Mouse (Mus musculus) brown adipose tissue, adult 24 weeks (tissue): ENCODE results near the gene 4930568D16Rik. TPM values are rescaled to one million over a fixed set of nuclear protein-coding genes. Genes with fewer than 3 reads are reported as not detected.

Experiments
- H3K27ac ChIP-seq: fragments of 200-500 bp; replicated peaks from 2 replicates; pipeline ENCODE4 v1.5.1; 2012; ENCODE audit warnings: low read depth, mild to moderate bottlenecking, low read length
- H3K4me1 ChIP-seq: fragments of 200-500 bp; 2 replicates; pipeline ENCODE4 v1.6.1; 2012; ENCODE audit warnings: low read length, mixed read lengths; ENCODE audit not compliant: control insufficient read depth, insufficient read depth, insufficient read length
- H3K4me3 ChIP-seq: fragments of 200-500 bp; 2 replicates; pipeline ENCODE4 v1.5.1; 2012; ENCODE audit warnings: low read depth, mild to moderate bottlenecking, low read length, moderate library complexity; ENCODE audit not compliant: insufficient read depth
- polyA plus RNA-seq: library from polyadenylated mRNA; stranded (reverse); fragments of >200 nt; gene quantifications from 2 replicates; pipeline ENCODE4 v1.2.4, GENCODE M21; 2012; ENCODE audit not compliant: missing spikeins, insufficient read depth, insufficient read length

4930568D16Rik gene
- polyA plus RNA-seq, 1 experiment = not detected

GRCm38 (mm10) chr2:35329061-35329460 is 38.5 kb downstream of the 4930568D16Rik start:
- Histone ChIP-seq H3K4me3 (no peak overlapping the region), H3K27ac (peak overlapping the region; percentile 42; the same call in 1 of the 2 replicates), H3K4me1 (peaks cover 23% of the 10 kb centered on the region)

DNA sequence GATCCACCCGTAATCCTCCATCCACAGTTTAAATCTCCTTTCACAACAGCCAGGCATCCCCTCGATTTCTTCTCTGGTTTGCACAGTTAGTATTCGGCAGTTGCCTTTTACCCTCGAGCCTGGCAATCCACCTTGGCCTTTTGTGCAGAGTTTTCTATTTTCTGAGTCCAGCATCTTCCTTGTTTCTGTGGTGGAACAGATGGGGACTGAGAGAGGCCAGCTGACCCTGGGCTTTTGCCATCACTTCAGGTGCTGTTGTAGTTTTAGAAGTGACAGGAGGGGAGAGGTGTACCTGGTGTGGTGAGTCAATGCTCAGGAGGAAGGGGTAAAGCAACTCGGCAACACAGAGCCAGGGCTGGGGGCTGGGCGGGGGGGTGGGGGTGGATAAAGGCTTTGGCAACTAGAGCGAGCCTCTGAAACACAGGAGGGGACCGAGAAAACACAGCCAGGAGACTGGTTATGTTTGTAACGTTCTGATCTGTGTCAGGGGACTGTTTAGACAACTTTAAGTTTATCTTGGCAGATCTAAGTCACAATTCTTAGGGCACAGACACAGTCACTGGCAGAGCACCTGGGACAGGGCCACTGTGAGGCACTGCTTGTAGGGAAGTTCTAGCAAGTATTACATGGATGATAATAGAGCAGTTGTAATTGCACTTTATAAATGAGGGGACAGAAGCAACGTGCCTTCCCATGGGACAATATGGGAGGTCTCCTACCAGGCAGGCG is 39.3 kb downstream of the 4930568D16Rik start:
- Histone ChIP-seq H3K27ac (peak overlapping the region; percentile 54), H3K4me1 (peaks cover 22% of the 10 kb centered on the region), H3K4me3 (peak overlapping the region; percentile 19; the same call in 1 of the 2 replicates)

DNA sequence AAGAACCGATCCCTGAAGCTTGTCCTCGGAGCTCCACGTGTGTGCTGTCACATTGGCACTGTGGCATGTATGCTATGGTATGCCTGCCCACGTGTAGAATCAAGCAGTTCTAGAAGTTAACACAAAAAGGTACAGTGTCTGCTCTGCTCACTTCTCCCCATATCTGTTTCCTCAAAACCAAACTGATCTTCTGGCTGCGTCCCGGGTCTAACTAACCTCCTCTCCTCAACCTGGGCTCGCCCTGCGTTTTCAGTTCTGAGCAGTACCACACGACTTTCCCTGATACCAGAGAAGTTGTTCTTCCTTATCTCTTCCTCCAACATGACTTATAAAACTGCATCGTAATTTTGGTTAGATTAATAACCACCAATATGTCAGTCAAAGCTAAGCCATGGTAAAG is 39.9 kb downstream of the 4930568D16Rik start:
- H3K27ac ChIP-seq = peak overlapping the region; percentile 50
- H3K4me3 ChIP-seq = peak overlapping the region; percentile 29; the same call in 1 of the 2 replicates
- peaks cover 16% of the 10 kb centered on the region for H3K4me1 ChIP-seq

DNA sequence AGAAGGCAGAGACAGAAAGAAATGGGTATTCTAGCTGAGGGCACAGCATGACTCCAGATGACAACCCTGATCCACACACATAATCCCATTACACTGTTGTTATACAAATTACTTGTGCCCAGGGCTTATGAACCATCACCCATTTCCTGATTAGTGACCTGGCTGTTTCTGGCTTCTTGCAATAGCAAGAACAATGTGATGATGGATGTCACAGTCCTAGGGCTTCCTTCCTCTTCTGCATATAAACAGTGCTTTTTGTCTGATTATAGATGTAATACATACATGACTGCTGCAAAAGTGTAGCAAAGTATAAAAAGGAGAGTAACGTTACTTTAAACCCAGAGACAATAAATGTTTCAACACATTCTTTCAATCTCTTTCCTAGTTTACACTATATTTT is 40.6 kb downstream of the 4930568D16Rik start:
- H3K4me3 ChIP-seq = no peak overlapping the region
- peaks cover 12% of the 10 kb centered on the region for H3K4me1 ChIP-seq
- peak overlapping the region; percentile 45 for H3K27ac ChIP-seq

GRCm38 (mm10) chr2:35325930-35326329 is 41.6 kb downstream of the 4930568D16Rik start:
- Histone ChIP-seq H3K27ac (no peak overlapping the region), H3K4me1 (peaks cover 12% of the 10 kb centered on the region), H3K4me3 (no peak overlapping the region)

DNA sequence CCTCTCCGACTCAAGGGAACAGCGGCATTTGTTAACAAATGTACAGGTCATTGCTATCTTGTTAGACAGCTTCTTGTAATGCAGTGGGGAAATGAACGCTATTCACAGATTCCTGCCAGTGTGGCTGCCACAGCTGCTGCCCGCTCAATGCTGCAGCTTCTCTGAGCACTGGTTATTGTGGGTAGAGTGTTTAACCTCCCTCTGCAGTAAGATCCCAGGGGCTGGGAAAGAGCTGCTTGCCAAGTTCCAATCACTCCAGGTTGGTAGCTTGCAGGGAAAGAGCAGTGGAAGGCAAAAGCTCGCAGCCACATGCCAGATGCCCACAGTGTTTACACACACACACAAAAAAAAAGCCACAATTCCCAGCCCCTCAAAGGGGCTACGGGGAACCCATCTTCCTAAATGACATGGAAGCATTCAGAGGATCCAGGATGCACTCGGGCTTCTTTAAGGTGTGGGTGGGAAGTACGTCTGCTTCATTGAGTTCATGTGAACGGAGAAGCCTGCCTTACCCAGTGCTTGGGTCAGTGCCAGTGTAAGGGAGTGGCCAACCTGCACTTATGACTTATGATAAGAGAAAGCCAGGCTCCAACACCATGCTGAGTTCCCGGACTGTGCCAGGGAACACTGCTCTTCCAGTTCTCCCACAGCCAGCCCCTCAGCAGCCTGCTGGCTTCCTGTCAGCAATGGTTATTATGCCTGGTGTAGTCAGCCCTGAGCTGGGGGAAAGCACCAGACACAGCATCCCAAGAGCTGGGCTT is 44.9 kb downstream of the 4930568D16Rik start:
- Histone ChIP-seq H3K27ac (no peak overlapping the region), H3K4me3 (no peak overlapping the region), H3K4me1 (0 out of 2 replicates have a peak, but pooled peaks cover 2% of the 10 kb centered on the region)

- Histone ChIP-seq H3K4me3 (no peak overlapping the region), H3K4me1 (no peaks in the 10 kb centered on the region), H3K27ac (no peak overlapping the region)
Measured at GRCm38 (mm10) chr2:35320399-35320798, 47.1 kb downstream of the 4930568D16Rik start.

GRCm38 (mm10) chr2:35318405-35318804 is 49.1 kb downstream of the 4930568D16Rik start:
- Histone ChIP-seq H3K4me1 (no peaks in the 10 kb centered on the region), H3K27ac (no peak overlapping the region), H3K4me3 (no peak overlapping the region)

DNA sequence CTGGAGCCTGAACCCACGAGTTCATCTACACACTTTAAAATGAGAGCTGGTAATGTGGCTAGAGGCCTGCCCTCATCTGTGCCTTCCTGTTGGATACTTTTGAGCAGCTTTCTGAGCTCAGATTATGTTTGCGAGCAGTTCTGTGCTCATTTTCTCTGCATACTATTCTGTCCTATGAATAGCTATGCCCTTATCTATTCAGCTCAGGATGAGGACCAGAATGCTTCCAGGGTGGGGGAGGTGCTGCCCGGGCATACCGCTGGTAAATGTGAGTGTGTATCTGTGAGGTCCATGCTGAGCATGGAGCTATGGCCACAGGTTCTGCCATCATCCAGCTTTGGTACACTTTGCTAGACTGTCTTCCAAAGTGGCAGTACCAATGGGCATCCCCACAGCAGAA is 49.9 kb downstream of the 4930568D16Rik start:
- Histone ChIP-seq H3K27ac (no peak overlapping the region), H3K4me3 (no peak overlapping the region), H3K4me1 (no peaks in the 10 kb centered on the region)

- H3K4me1 ChIP-seq = no peaks in the 10 kb centered on the region
Measured at GRCm38 (mm10) chr2:35314300-35314699, 53.2 kb downstream of the 4930568D16Rik start.

GRCm38 (mm10) chr2:35309906-35310493 is 57.5 kb downstream of the 4930568D16Rik start:
- Histone ChIP-seq H3K27ac (no peak overlapping the region), H3K4me3 (no peak overlapping the region), H3K4me1 (no peaks in the 10 kb centered on the region)

More at GRCm38 (mm10) chr2:35314300-35314699, 53.2 kb downstream of the 4930568D16Rik start:
- Histone ChIP-seq H3K4me3 (no peak overlapping the region), H3K27ac (no peak overlapping the region)

GRCm38 (mm10) chr2:35308166-35308565 is 59.4 kb downstream of the 4930568D16Rik start:
- no peak overlapping the region for H3K27ac ChIP-seq
- H3K4me3 ChIP-seq = no peak overlapping the region
- H3K4me1 ChIP-seq = no peaks in the 10 kb centered on the region
